Mouse (Mus musculus) myocyte (in vitro differentiated cells): ENCODE data around the gene Ncln. TPM values are rescaled to one million over a fixed set of nuclear protein-coding genes. Genes with fewer than 3 reads are reported as not detected.
A peak's percentile ranks its signal among the peaks of the same experiment; 100 is the strongest.

ENCODE experiments used
- H3K27me3 ChIP-seq: one replicate; pipeline ENCODE4 v1.6.1; 2011; ENCODE audit not compliant: control insufficient read depth, insufficient read depth, insufficient read length
- H3K36me3 ChIP-seq: one replicate; pipeline ENCODE4 v1.6.1; 2011; ENCODE audit not compliant: control insufficient read depth, insufficient read depth
- H3K4me2 ChIP-seq: one replicate; pipeline ENCODE4 v1.6.1; 2011; ENCODE audit warnings: low read depth, control low read depth
- H3K4me3 ChIP-seq: one replicate; pipeline ENCODE4 v1.5.1; 2011; ENCODE audit warnings: mild to moderate bottlenecking, control low read depth, moderate library complexity
- H3K79me2 ChIP-seq: one replicate; pipeline ENCODE4 v1.6.1; 2011; ENCODE audit not compliant: control insufficient read depth, insufficient read depth
- H3ac ChIP-seq: one replicate; pipeline ENCODE4 v1.6.1; 2011; ENCODE audit not compliant: control insufficient read depth, insufficient read length
- CEBPB ChIP-seq: IDR thresholded peaks from 2 replicates; pipeline ENCODE4 v1.6.1; 2011; ENCODE audit warnings: mild to moderate bottlenecking, moderate library complexity; ENCODE audit not compliant: poor library complexity, insufficient read depth, severe bottlenecking
- E2F4 ChIP-seq: IDR thresholded peaks from one replicate; pipeline ENCODE4 v1.6.1; 2011; ENCODE audit warnings: mild to moderate bottlenecking, control low read depth, moderate library complexity; ENCODE audit not compliant: insufficient read depth
- MAX ChIP-seq: IDR thresholded peaks from one replicate; pipeline ENCODE4 v1.6.1; 2011; ENCODE audit warnings: low read depth, mild to moderate bottlenecking, control low read depth
- MYOD1 ChIP-seq, 3 experiments: IDR thresholded peaks; one replicate each; pipeline ENCODE4 v1.6.1; 2011; ENCODE audit warnings: control low read depth in 2 of 3, low read depth in 2 of 3, mild to moderate bottlenecking in 2 of 3, moderate library complexity in 1 of 3; ENCODE audit not compliant: insufficient read length in 2 of 3, control insufficient read depth in 1 of 3
- MYOG ChIP-seq, 3 experiments: IDR thresholded peaks; one replicate each; pipeline ENCODE4 v1.6.1; 2011; ENCODE audit warnings: control low read depth in 2 of 3, low read depth in 2 of 3, mild to moderate bottlenecking in 2 of 3; ENCODE audit not compliant: insufficient read length in 2 of 3, control insufficient read depth in 1 of 3, insufficient read depth in 1 of 3
- POLR2A ChIP-seq: IDR thresholded peaks from one replicate; pipeline ENCODE4 v1.6.1; 2011; ENCODE audit warnings: low read depth, mild to moderate bottlenecking, control low read depth, moderate library complexity; ENCODE audit not compliant: insufficient read length
- POLR2AphosphoS2 ChIP-seq: IDR thresholded peaks from one replicate; pipeline ENCODE4 v1.6.1; 2011; ENCODE audit warnings: low read depth, control low read depth; ENCODE audit not compliant: insufficient read length
- REST ChIP-seq: IDR thresholded peaks from one replicate; pipeline ENCODE4 v1.6.1; 2011; ENCODE audit warnings: mild to moderate bottlenecking, control low read depth, moderate library complexity; ENCODE audit not compliant: insufficient read depth, insufficient read length
- SRF ChIP-seq: IDR thresholded peaks from one replicate; pipeline ENCODE4 v1.6.1; 2011; ENCODE audit warnings: low read depth; ENCODE audit not compliant: control insufficient read depth, insufficient read length
- TCF12 ChIP-seq: IDR thresholded peaks from one replicate; pipeline ENCODE4 v1.6.1; 2011; ENCODE audit warnings: mild to moderate bottlenecking, control low read depth; ENCODE audit not compliant: poor library complexity, insufficient read depth, severe bottlenecking
- TCF3 ChIP-seq: IDR thresholded peaks from one replicate; pipeline ENCODE4 v1.6.1; 2011; ENCODE audit warnings: low read depth, control low read depth; ENCODE audit not compliant: insufficient read length
- USF1 ChIP-seq: IDR thresholded peaks from one replicate; pipeline ENCODE4 v1.6.1; 2011; ENCODE audit warnings: low read depth, mild to moderate bottlenecking, control low read depth, moderate library complexity
- polyA plus RNA-seq: library from polyadenylated mRNA; unstranded; fragments of >200 nt; fragmentation: generic; extraction: Trizol; gene quantifications from one replicate; pipeline ENCODE4 v1.2.1, GENCODE M21; 2012; ENCODE audit warnings: missing spikeins

The Ncln gene
- polyA plus RNA-seq, 1 experiment = 153 TPM

DNA sequence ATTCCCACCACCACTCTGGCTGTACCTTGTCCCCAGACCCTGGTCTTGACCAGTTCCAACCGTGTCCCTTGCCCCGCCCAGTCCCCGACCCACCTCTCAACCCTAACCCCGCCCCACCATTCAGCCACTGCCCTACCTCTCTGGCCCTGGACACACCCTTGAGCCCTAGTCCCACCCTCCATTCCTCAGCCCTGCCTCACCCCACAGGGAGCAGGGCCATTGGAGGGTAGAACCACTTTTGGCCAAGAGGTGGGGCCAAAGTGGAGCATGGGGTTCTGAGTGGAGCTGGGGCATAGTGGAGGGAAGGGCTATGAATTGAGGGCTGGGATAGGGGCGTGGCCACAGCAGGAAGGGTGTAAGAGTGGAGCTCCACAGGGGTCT lies 30.9 kb downstream of the Ncln start:
- no peak overlapping the region for H3K4me3 ChIP-seq
- H3ac ChIP-seq = no peak overlapping the region
- no peaks in the 10 kb centered on the region for H3K36me3 ChIP-seq
- no peaks in the 10 kb centered on the region for H3K79me2 ChIP-seq
- peaks cover 38% of the 10 kb centered on the region for H3K27me3 ChIP-seq
- peak overlapping the region; percentile 58 for H3K4me2 ChIP-seq
- no peak for TF ChIP-seq TCF12
- no peak for TF ChIP-seq USF1
- no peak for TF ChIP-seq POLR2AphosphoS2
- no peak for TF ChIP-seq SRF
- no peak for TF ChIP-seq MYOG (IDR thresholded peaks at IDR 0.05; ENCODE audit: control insufficient read depth in 1 of 3, insufficient read depth in 1 of 3, insufficient read length in 2 of 3, low read depth in 2 of 3)
- no peak for TF ChIP-seq TCF3
- no peak for TF ChIP-seq E2F4
- no peak for TF ChIP-seq CEBPB
- no peak for TF ChIP-seq REST
- TF ChIP-seq MYOD1 (IDR thresholded peaks at IDR 0.05; ENCODE audit: control insufficient read depth in 1 of 3, insufficient read length in 2 of 3, low read depth in 2 of 3) = no peak
- TF ChIP-seq MAX = no peak
- no peak for TF ChIP-seq POLR2A

DNA sequence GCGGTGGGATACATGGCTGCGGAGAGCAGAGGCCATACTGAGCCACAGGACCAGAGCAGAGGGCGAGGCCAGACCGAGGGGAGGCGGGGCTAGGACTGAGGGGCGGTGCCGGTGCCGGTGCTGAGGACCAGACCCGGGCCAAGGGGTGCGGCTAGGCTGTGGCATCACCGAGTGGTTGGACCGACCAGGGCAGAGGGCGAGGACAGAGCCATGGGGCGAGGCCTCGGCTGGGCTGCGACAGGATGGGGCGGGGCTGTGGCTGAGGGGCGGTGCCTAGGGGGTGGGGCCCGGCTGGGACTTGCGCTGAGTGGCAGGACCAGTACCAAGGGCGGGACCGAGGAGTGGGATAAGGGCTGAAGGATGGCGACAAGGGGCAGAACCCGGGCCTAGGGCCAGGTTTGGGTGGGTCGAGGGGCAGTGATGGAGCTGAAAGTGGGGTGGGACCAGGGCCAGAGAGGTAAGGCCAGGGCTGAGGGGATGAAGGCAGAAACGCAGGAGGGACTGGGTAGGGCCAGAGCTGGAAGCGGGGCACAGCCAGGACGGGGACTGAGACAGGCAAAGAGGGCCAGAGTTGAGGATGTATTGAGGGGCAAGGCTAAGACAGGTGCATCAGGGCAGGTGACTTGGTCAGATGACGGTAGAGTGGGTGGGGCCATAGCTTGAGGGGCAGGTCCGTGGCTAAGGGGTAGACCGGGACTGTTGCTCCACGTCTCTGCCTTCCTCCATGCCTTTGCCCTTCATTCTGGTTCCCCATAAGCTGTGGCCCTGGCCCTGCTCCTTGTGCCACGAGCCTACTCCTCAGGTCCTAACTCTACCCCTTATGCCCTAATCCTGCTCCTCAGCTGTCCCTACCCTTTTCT lies 31.6 kb downstream of the Ncln start:
- TF ChIP-seq REST (no peak), TCF12 (no peak), TCF3 (no peak), CEBPB (no peak), E2F4 (no peak), MYOG (IDR thresholded peaks at IDR 0.05; ENCODE audit: control insufficient read depth in 1 of 3, insufficient read depth in 1 of 3, insufficient read length in 2 of 3, low read depth in 2 of 3) (no peak), USF1 (no peak), MYOD1 (IDR thresholded peaks at IDR 0.05; ENCODE audit: control insufficient read depth in 1 of 3, insufficient read length in 2 of 3, low read depth in 2 of 3) (no peak), SRF (peak; percentile 30), POLR2AphosphoS2 (no peak), POLR2A (peak; percentile 51), MAX (no peak)
- Histone ChIP-seq H3K36me3 (no peaks in the 10 kb centered on the region), H3K27me3 (peaks cover 32% of the 10 kb centered on the region), H3K79me2 (no peaks in the 10 kb centered on the region), H3ac (no peak overlapping the region), H3K4me2 (peak overlapping the region; percentile 58), H3K4me3 (peak overlapping the region; percentile 7)

DNA sequence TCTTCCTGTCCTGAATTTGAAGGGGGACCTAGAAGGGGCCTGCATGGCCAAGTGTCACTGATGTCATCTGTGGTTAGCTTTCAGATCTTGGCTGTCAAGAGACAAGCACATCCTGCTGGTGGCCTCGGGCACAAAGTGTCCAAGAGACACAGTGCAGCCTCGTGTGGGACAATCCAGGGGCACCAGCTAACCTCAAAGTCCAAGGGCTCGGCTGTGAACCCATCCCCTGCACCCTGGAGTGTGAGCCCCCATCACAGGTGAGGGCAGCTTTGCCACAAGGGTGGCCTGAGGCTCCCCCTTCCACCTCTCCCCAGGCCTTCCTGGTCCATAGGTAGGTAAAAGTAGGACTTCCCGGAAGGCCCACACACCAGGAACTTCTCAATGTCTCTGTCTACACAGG lies 32.7 kb downstream of the Ncln start:
- peak overlapping the region; percentile 58 for H3K4me2 ChIP-seq
- H3K79me2 ChIP-seq = no peaks in the 10 kb centered on the region
- H3K4me3 ChIP-seq = no peak overlapping the region
- H3K36me3 ChIP-seq = no peaks in the 10 kb centered on the region
- TF ChIP-seq TCF12 = no peak
- no peak for TF ChIP-seq MAX
- no peak for TF ChIP-seq MYOG (IDR thresholded peaks at IDR 0.05; ENCODE audit: control insufficient read depth in 1 of 3, insufficient read depth in 1 of 3, insufficient read length in 2 of 3, low read depth in 2 of 3)
- TF ChIP-seq POLR2AphosphoS2 = no peak
- no peak for TF ChIP-seq CEBPB
- TF ChIP-seq REST = no peak
- peaks cover 21% of the 10 kb centered on the region for H3K27me3 ChIP-seq
- no peak overlapping the region for H3ac ChIP-seq

- H3K4me2 ChIP-seq = no peak overlapping the region
- TF ChIP-seq POLR2AphosphoS2 (no peak), USF1 (no peak), POLR2A (no peak), E2F4 (no peak), CEBPB (no peak), TCF12 (no peak)
- no peak overlapping the region for H3K4me3 ChIP-seq
- no peaks in the 10 kb centered on the region for H3K36me3 ChIP-seq
- H3K79me2 ChIP-seq = no peaks in the 10 kb centered on the region
- no peak overlapping the region for H3ac ChIP-seq
- H3K27me3 ChIP-seq = peaks cover 15% of the 10 kb centered on the region
Measured at GRCm38 (mm10) chr10:81462917-81463316, 33.3 kb downstream of the Ncln start.

DNA sequence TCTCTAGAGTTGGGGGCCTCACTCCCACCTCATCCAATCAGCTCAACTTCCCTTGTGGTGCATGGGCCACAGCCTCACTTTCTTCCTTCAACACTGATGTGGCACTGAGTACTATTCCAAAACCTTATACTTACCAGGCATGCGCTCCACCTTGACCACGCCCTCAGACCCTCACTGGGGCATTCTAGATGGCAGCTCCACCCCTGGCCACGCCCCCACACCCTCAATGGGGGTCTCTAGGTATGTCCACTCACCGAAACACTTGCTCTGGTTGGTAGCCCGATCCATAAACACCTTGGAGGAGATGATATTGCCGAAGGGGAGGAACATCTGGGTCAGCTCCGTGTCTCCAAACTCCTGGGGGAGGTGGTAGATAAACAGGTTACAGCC lies 33.8 kb downstream of the Ncln start:
- H3K4me3 ChIP-seq = no peak overlapping the region
- H3ac ChIP-seq = no peak overlapping the region
- TF ChIP-seq TCF3 (no peak), POLR2A (no peak), E2F4 (no peak), REST (no peak), POLR2AphosphoS2 (no peak)
- H3K4me2 ChIP-seq = no peak overlapping the region
- peaks cover 11% of the 10 kb centered on the region for H3K27me3 ChIP-seq
- no peaks in the 10 kb centered on the region for H3K79me2 ChIP-seq
- H3K36me3 ChIP-seq = no peaks in the 10 kb centered on the region
